Mouse (Mus musculus): ENCODE measurements around the gene Mthfsd.

Mthfsd gene

GRCm38 (mm10) chr8:121089631-121090380 is 18.4 kb downstream of the Mthfsd start:
- in situ Hi-C loops (cut with MboI), result loop anchor here (25.0 kb wide), 1 partner anchor 453 kb away; the partner anchor contains the start of gene 1190005I06Rik

- in situ Hi-C loops (cut with MboI), result loop anchor here (25.0 kb wide), 1 partner anchor 452 kb away; the partner anchor contains the start of gene 1190005I06Rik
Observed at GRCm38 (mm10) chr8:121088871-121089630, 19.1 kb downstream of the Mthfsd start.

DNA sequence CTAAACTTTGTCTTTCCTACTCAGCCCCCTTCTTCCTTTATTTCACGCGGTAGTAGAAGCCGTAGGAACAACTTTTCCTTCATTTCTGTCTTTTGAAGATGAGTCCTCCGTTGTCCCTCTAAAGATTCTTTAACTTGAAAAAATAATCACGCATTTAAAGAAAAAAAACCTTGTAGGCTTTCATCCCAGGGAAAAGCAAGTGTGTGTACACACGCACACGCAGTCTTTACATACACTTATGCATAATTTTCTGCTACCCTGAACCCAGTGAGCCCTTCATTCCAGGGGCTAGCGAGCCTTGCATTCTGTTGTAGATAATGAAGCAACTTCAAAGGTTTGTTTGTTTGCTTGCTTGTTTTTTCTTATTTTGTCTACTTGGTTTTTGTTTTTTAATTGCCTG is 19.9 kb downstream of the Mthfsd start:
- in situ Hi-C loops (cut with MboI), result loop anchor here (25.0 kb wide), 1 partner anchor 451 kb away; the partner anchor contains the start of gene 1190005I06Rik

DNA sequence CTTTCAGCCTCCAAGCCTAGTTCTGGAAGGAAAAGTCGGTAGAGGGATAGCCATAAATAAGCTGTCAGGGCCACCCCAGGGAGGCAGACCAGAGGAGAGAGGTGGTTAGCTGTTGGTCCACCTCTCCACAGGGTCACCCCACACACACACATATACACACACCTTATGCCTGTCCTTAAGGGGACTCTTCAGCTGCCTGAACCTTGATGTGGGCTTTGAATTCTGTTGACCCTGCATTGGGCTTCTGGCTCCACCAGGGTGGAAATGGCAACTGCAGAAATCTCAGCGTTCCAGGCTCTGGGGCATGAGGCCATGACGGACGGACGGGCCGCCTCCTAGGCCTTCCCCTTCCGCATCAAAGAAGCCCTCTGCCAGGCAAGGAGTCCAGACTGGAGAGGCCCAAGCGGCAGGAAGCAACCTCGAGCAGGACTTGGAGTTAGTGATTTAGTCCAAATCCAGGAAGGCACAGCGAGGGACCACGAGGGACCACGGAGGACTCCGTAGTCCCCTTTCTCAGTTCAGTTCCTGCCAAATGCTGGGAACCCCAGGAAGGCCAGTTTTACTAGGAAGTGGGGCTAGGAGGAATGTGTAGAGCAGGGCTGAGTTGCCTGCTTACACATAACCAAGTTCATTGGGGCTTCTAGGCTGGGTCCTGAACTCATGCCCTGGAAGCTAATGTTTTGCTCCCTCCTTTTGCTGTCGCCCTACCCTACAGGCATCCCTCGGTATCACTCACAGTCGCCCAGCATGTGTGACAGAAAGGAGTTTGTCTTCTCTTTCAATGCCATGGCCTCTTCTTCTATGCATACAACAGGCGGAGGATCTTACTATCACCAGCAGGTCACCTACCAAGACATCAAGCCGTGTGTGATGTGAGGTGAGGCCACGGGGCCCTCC is 21.9 kb downstream of the Mthfsd start:
- in situ Hi-C loops (cut with MboI), result loop anchor here (25.0 kb wide), 1 partner anchor 449 kb away; the partner anchor contains the start of gene 1190005I06Rik

DNA sequence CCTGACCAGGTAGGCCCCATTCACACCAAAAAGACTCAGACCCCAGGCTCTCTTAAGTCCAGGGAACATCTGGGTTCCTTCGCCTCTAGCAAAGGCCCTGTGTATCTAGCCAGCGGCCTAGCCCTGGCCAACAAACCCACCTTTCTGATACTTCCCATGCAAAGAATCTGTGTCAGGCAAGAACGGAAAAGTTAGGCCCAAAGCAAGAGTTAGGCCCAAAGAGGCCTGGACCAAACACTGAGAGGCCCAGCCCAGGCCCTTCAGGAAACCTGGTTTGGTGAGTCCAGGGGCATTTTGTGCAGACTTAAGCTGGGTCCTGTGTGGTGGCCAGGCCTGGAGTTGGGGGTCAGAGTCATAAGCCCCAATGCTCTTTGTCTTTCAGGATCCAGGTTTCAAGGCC is 22.6 kb downstream of the Mthfsd start:
- in situ Hi-C loops (cut with MboI), result loop anchor here (25.0 kb wide), 1 partner anchor 448 kb away; the partner anchor contains the start of gene 1190005I06Rik

DNA sequence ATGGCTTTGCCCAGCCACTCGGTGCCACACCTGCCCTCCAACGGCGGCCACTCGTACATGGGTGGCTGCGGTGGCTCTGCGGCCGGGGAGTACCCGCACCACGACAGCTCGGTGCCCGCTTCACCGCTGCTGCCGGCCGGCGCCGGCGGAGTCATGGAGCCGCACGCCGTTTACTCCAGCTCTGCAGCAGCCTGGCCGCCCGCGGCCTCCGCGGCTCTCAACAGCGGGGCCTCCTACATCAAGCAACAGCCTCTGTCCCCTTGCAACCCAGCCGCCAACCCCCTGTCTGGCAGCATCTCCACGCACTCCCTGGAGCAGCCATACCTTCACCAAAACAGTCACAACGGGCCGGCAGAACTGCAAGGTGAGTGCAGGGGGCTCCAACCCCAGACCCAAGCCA is 23.2 kb downstream of the Mthfsd start:
- in situ Hi-C loops (cut with MboI), result loop anchor here (25.0 kb wide), 1 partner anchor 448 kb away; the partner anchor contains the start of gene 1190005I06Rik

DNA sequence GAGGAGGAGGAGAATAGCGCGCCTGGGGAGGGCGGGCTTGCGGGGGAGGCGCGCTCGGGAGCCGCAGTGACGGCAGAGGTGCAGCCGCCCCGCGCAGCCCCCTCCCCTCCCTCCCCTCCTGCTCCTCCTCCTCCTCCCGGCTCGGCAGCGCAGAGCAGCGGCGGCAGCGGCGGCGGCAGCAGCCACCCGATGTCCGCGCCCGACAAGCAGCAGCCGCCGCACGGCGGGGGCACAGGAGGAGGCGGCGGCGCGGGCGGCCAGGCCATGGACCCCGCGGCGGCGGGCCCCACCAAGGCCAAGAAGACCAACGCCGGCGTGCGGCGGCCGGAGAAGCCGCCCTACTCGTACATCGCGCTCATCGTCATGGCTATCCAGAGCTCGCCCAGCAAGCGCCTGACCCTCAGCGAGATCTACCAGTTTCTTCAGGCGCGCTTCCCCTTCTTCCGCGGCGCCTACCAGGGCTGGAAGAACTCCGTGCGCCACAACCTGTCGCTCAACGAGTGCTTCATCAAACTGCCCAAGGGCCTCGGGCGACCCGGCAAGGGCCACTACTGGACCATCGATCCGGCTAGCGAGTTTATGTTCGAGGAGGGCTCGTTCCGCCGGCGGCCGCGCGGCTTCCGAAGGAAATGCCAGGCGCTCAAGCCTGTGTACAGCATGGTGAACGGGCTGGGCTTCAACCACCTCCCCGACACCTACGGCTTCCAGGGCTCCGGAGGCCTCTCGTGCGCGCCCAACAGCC is 23.8 kb downstream of the Mthfsd start, which contains the start of gene Foxf1:
Gene Foxf1, plus strand, starts transcription at position 177 of the 742 bp plus-strand sequence.
- in situ Hi-C loops (cut with MboI), result loop anchor here (25.0 kb wide), 1 partner anchor 447 kb away; the partner anchor contains the start of gene 1190005I06Rik

GRCm38 (mm10) chr8:121083936-121084209 is 24.3 kb downstream of the Mthfsd start:
- in situ Hi-C loops (cut with MboI), result loop anchor here (25.0 kb wide), 1 partner anchor 447 kb away; the partner anchor contains the start of gene 1190005I06Rik

- in situ Hi-C loops (cut with MboI), result loop anchor here (25.0 kb wide), 1 partner anchor 446 kb away; the partner anchor contains the start of gene 1190005I06Rik
Observed at GRCm38 (mm10) chr8:121083093-121083935, 24.9 kb downstream of the Mthfsd start.

DNA sequence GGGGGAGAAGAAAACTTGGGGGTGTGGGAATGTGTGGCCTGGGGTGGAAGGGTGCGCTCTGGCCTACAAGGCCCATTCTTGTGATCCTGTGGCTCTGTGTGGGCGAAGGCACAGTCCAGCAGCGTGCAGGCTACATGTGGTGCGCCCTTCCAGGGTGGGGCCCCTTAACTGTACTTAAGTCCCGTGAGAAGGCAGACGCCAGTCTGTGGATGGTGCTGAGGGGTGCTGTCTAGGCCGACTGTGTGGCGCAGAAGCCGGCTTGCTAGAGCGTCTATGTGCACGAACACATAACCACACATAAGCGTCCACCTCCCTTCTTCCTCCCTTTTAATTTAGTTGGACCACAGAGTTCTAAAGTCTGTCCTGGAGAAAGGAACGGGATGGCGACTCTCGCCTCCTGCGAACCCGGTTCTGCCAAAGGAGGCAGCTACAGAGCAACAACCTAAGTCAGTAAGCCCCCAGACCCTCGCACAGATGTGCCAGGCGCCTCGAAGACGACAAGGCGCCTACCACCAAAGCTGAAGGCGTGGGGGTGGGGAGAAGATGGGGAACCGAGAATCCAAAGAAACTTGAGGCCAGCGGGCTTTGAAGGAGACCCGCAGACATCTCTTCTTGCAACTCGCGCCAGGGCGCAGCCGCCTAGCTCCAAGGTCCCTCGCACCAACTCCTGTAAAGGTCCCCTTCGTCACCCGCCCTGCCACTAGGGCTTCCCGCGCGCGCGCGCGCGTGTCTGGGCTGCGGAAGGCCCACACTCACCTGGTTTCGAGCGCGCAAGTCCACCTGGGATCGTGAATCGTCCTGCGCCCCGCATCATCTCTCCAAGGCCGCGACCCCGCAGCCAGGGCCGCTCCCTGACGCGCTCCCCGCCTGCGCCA is 25.7 kb downstream of the Mthfsd start:
- in situ Hi-C loops (cut with MboI), result loop anchor here (25.0 kb wide), 1 partner anchor 445 kb away; the partner anchor contains the start of gene 1190005I06Rik

DNA sequence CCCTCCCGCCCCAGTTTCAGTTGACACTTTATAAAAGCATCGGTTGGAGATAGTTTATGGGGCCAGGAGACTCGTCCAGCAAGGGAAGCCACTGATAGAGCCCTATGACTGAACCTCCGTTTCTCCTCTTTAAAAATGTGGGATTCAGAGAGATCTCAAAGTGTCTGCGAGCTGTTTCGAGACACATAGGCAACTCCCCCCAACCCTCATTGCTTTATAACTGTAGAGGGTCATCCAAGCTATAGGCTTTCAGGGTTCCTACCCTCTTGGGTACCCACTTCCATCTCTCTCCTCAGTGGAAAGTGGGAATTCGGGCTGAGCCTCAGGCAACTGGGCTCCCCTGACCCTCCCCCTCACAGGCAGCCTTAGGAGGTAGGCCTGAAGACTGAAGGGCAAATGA is 26.8 kb downstream of the Mthfsd start:
- in situ Hi-C loops (cut with MboI), result loop anchor here (25.0 kb wide), 1 partner anchor 444 kb away; the partner anchor contains the start of gene 1190005I06Rik

GRCm38 (mm10) chr8:121080361-121081090 is 27.7 kb downstream of the Mthfsd start:
- in situ Hi-C loops (cut with MboI), result loop anchor here (25.0 kb wide), 1 partner anchor 443 kb away; the partner anchor contains the start of gene 1190005I06Rik

GRCm38 (mm10) chr8:121079944-121080343 is 28.2 kb downstream of the Mthfsd start:
- in situ Hi-C loops (cut with MboI), result loop anchor here (25.0 kb wide), 1 partner anchor 443 kb away; the partner anchor contains the start of gene 1190005I06Rik

DNA sequence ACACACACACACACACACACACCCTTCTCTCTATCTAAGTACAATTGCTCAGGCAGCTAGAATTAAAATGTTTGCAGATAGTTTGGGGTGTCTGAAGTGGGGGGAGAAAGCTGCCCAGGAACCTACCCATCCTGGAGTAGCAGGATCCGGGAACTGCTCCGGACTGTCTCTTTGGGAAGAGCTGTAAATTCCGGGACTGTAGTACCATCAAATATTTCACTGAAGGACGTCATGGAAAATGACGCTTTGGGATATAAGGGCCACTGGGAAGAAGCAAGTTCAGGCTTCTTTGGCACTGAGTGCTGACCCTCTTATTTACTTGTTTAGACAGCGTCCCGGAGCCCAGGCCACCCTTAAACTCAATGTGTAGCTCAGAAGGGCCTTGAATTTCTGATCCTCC is 29.0 kb downstream of the Mthfsd start:
- in situ Hi-C loops (cut with MboI), result loop anchor here (25.0 kb wide), 1 partner anchor 442 kb away; the partner anchor contains the start of gene 1190005I06Rik

DNA sequence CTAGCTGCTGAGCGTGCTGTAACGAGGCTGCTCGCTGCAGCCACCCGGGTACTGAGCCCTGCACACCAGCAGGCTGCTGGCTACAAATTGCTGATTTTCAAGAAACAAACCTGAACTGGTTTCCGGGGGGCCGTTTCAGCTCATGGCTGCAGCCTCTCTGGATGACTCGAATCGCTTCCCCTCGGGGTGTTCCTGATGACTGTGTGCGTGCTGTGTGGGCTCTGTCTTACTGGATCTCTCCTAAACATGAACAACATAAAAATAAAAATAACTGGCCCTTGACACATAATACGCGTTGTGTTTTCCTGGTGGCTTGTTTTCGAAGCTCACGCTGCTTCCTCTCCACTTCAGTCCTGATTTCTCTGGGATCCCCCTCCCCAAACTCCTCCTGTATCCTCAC is 29.5 kb downstream of the Mthfsd start:
- in situ Hi-C loops (cut with MboI), result loop anchor here (25.0 kb wide), 1 partner anchor 441 kb away; the partner anchor contains the start of gene 1190005I06Rik

GRCm38 (mm10) chr8:121076555-121076954 is 31.6 kb downstream of the Mthfsd start:
- in situ Hi-C loops (cut with MboI), result loop anchor here (25.0 kb wide), 1 partner anchor 439 kb away; the partner anchor contains the start of gene 1190005I06Rik

DNA sequence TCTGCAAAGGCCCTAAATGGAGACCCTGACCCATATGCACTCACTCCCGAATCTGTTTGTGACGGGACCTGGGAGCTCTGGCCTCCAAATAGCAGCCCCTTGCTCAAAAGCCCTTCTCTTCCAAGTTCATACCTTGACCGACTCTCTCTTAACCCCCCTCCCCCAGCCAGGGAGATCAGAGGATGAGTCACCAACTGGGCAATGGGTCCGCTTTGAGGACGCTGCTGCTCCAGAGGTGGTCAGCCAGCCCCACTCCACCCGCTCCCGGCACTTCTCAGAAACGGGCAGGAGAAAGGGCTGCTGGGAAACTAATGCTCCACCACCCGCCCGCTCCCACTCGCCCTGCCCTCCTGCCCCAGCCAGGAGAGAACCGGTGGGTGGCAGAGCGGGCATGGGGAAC is 32.3 kb downstream of the Mthfsd start:
- in situ Hi-C loops (cut with MboI), result loop anchor here (25.0 kb wide), 1 partner anchor 439 kb away; the partner anchor contains the start of gene 1190005I06Rik

Data from mature B cell (primary cell).